Mouse (Mus musculus): ENCODE results near the gene Lpp. TPM values are rescaled to one million over a fixed set of nuclear protein-coding genes. Genes with fewer than 3 reads are reported as not detected.

Gene Lpp
- polyA plus RNA-seq, 1 experiment from 2014 or later: 50.0 TPM

DNA sequence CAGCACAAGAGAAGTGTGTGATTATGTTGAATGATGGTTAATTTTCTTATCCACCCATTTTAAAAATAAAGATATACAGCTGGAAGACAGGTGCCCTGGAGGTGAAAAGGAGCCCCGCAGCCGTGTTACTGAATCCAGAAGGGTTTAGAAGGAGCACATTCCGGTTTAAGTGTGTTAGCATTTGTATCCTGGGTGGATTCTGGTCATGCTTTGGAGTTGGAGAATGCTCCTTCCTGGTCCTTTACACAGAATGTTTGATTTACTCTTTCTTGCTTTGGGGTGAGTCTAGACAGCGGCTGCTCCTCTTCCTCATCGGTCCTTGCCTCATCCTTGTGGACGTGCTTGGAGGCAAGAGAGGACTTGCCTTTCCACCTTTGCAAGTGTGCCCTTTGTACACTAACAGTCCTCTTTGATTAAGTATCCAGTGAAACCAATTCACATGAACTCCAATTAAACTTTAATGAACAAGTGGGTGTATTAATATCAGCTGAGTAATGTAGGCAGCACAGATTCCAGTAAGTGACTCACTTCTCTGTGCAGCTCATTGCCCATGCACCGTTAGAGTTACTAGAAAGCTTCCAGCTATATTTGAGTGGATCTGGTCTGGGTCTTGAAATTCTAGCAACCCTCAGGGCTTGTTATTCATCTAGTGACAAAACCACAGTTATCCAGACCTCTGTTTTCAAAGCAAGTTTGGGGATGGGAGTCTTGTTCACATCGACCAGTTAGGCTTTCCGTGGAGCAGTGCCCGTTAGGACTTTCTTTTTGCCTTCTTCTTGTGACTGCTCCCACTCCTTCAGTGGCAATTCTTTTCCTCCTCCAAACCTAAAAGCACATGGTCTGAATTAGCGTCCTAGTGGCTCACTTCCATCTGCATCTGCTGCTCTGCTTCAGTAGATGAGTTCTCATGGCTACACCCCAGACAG is 121.8 kb downstream of the Lpp start:
- Histone ChIP-seq H3K27ac (ENCODE audit: poor library complexity, severe bottlenecking) (no peak overlapping the region), H3K9ac (no peak overlapping the region), H3K36me3 (no peaks in the 10 kb centered on the region), H3K4me1 (replicated peaks) (peaks cover 64% of the 10 kb centered on the region), H3K4me3 (no peak overlapping the region), H3K4me2 (no peak overlapping the region), H3K27me3 (replicated peaks) (no peaks in the 10 kb centered on the region), H3K9me3 (replicated peaks) (no peaks in the 10 kb centered on the region)
- 81% methylated on average over 11 of the region's 11 CpGs for WGBS
- no peak for ATAC-seq (ENCODE audit: insufficient number of reproducible peaks, low FRiP score)

DNA sequence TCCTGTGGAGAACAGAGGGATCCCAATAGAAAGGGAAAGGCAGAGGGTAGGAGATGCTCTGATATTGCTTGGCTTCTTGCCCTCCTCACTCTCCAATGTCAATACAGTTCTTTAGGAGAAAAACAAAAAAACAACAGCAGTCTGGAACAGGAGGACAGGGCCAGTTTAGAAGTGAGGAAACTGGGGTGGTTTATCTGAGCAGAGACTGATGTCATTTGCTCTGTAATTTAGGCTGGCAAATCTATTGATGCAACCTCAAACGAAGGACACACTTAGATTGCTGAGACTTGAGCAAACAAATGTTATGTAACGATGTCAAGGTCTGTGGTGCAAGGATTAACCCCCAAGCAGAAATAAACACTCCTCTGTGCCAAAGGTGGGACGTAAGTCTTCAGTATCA is 123.7 kb downstream of the Lpp start:
- Histone ChIP-seq H3K9me3 (replicated peaks) (no peaks in the 10 kb centered on the region), H3K27ac (ENCODE audit: poor library complexity, severe bottlenecking) (no peak overlapping the region), H3K4me3 (no peak overlapping the region), H3K27me3 (replicated peaks) (no peaks in the 10 kb centered on the region), H3K9ac (no peak overlapping the region), H3K4me1 (replicated peaks) (peaks cover 62% of the 10 kb centered on the region), H3K36me3 (no peaks in the 10 kb centered on the region), H3K4me2 (no peak overlapping the region)
- no peak for ATAC-seq (ENCODE audit: insufficient number of reproducible peaks, low FRiP score)
- whole genome bisulfite sequencing: 69% methylated on average over 3 of the region's 3 CpGs

DNA sequence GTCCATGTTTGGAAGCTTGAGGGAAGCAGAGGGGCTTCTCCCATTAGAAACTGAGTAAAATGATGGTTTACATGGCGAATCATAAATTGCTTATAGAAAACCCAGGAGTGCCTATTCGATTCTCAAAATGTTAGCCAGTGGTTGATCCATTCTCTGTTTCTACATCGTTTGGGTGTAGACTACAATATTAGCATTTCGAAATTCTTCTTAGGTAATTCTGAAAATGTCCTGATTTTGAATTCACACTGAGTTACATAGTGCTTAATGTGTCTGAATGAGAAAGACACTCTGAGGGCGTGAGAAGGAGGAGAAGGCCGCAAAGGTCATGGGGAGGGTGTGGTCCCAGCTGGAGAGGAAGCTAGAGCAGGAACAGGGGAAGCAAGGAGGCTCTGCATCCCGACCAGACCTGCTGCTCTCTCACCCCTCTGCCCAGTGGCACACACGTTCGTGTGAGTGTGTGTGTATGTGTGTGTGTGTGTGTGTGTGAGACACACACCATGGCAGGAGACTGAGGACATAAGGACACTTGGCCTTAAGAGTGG is 124.3 kb downstream of the Lpp start:
- 60% methylated on average over 9 of the region's 9 CpGs for WGBS
- H3K4me1 ChIP-seq (replicated peaks): peaks cover 57% of the 10 kb centered on the region
- H3K27ac ChIP-seq (ENCODE audit: poor library complexity, severe bottlenecking): no peak overlapping the region

DNA sequence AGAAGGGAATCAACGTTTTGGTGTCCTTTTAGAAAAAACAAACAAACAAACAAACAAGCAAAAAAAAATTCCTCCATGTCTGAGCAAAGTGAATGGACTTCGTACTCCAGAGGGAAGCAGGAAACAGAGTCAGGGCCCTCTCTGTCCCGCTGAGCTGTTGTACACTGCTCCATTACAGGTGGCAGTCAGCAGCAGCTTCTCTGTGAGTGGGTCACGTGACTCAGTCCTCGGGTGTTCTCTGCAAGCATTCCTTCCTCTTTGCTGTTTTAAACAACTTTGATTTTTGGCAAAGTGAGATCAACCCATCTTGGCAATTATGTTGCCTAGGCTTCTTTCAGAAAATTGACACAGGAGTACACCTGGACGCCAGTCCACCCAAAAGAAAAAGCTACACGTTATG is 125.5 kb downstream of the Lpp start:
- peaks cover 47% of the 10 kb centered on the region for H3K4me1 ChIP-seq (replicated peaks)
- H3K4me2 ChIP-seq: no peak overlapping the region
- H3K9ac ChIP-seq: no peak overlapping the region
- ATAC-seq (ENCODE audit: insufficient number of reproducible peaks, low FRiP score): no peak
- no peak overlapping the region for H3K4me3 ChIP-seq
- 70% methylated on average over 7 of the region's 7 CpGs for WGBS
- no peaks in the 10 kb centered on the region for H3K9me3 ChIP-seq (replicated peaks)
- H3K36me3 ChIP-seq: no peaks in the 10 kb centered on the region
- no peak overlapping the region for H3K27ac ChIP-seq (ENCODE audit: poor library complexity, severe bottlenecking)
- no peaks in the 10 kb centered on the region for H3K27me3 ChIP-seq (replicated peaks)

More for the DNA sequence above, 124.3 kb downstream of the Lpp start:
- Histone ChIP-seq H3K36me3 (no peaks in the 10 kb centered on the region), H3K4me2 (no peak overlapping the region), H3K4me3 (no peak overlapping the region), H3K9me3 (replicated peaks) (no peaks in the 10 kb centered on the region), H3K27me3 (replicated peaks) (no peaks in the 10 kb centered on the region), H3K9ac (no peak overlapping the region)
- no peak for ATAC-seq (ENCODE audit: insufficient number of reproducible peaks, low FRiP score)

DNA sequence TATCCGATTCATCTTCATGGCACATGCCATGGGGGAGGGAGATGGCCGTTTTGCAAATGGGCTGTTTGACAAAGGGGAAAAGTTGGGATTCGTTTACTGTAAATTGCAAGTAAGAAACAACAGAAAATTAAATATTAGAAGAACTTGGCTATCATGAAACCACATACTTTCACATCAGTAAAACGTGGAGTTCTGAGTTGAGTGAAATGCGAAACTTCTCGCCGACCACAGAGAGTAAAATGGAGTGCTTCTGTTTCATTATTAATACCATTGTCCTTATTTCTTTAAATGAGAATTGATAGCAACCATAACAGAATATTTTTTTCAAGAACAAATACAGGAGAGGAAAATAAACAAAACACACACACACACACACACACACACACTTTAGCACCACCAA is 133.9 kb downstream of the Lpp start:
- 91% methylated on average over 7 of the region's 7 CpGs for WGBS
- H3K4me1 ChIP-seq (replicated peaks): no peaks in the 10 kb centered on the region; the same call in 1 of the 2 replicates
- no peak overlapping the region for H3K9ac ChIP-seq

DNA sequence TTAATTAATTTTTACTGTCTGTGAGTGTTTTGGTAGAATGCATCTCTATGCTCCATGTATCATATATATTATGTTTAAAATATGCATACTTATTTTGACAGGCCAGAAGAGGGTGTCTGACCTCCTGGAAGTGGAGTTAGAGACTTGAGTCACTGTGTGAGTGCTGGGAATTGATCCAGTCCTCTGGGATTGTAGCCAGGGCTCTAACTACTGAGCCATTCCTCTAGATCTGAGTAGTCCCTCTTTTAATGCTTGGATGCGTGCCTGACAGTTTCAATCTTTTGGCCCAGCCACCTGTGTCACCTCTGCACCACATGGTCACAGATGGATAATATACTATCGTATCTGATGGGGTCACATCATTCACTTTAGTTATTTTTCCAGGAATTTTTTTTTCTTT is 138.4 kb downstream of the Lpp start:
- H3K4me3 ChIP-seq: no peak overlapping the region
- 82% methylated on average over 2 of the region's 2 CpGs for WGBS
- ATAC-seq (ENCODE audit: insufficient number of reproducible peaks, low FRiP score): no peak
- no peaks in the 10 kb centered on the region for H3K36me3 ChIP-seq
- no peaks in the 10 kb centered on the region; the same call in 1 of the 2 replicates for H3K4me1 ChIP-seq (replicated peaks)
- no peak overlapping the region for H3K27ac ChIP-seq (ENCODE audit: poor library complexity, severe bottlenecking)
- no peak overlapping the region for H3K9ac ChIP-seq
- H3K27me3 ChIP-seq (replicated peaks): no peaks in the 10 kb centered on the region
- no peaks in the 10 kb centered on the region for H3K9me3 ChIP-seq (replicated peaks)
- no peak overlapping the region for H3K4me2 ChIP-seq

More for the DNA sequence above, 133.9 kb downstream of the Lpp start:
- ATAC-seq (ENCODE audit: insufficient number of reproducible peaks, low FRiP score): no peak
- no peaks in the 10 kb centered on the region for H3K36me3 ChIP-seq
- no peak overlapping the region for H3K4me2 ChIP-seq
- no peaks in the 10 kb centered on the region for H3K9me3 ChIP-seq (replicated peaks)
- H3K4me3 ChIP-seq: no peak overlapping the region
- no peaks in the 10 kb centered on the region for H3K27me3 ChIP-seq (replicated peaks)
- H3K27ac ChIP-seq (ENCODE audit: poor library complexity, severe bottlenecking): no peak overlapping the region

DNA sequence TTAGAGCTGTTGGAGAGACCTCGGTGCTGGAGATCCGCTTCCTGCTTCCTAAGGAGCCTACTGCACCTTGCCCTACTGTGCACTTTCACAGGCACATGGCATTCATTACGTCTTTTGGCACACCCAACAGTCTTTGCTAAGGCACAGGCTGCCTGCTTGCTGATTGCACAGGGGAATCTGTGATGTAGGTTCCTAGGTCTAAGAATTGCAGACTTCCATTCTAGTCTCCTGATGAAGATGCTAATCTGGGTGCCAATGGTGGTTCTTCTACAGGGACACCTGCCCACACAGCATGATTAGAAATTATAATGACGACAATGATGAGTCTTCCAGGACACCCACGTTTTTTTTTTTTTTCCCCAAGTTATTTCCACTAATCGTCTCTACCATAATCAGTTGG is 141.9 kb downstream of the Lpp start:
- WGBS: 77% methylated on average over 6 of the region's 6 CpGs
- Histone ChIP-seq H3K4me1 (replicated peaks) (no peaks in the 10 kb centered on the region; the same call in 1 of the 2 replicates), H3K4me2 (no peak overlapping the region), H3K4me3 (no peak overlapping the region), H3K27me3 (replicated peaks) (no peaks in the 10 kb centered on the region), H3K9ac (no peak overlapping the region), H3K9me3 (replicated peaks) (no peaks in the 10 kb centered on the region), H3K36me3 (no peaks in the 10 kb centered on the region), H3K27ac (ENCODE audit: poor library complexity, severe bottlenecking) (no peak overlapping the region)
- ATAC-seq (ENCODE audit: insufficient number of reproducible peaks, low FRiP score): no peak

DNA sequence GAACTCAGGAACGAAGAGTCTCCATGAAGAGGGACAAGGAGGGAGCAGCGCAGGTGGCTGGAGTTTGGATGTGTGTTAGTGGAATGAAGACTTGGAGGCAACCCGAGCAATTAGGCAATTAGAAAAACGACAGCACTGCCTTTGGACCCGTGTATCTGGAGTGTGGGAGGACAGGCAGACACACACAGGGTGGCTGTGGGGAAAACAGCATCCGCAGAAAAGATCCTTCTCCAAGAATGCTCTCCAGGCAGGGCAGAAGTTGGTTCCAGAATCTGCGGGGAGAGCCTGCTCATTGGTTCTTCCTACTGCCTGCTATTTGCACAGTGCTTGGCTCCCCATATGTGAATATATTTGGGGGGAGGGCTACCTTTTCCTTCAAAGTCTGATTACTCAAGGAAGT is 143.0 kb downstream of the Lpp start:
- ATAC-seq (ENCODE audit: insufficient number of reproducible peaks, low FRiP score): no peak
- 79% methylated on average over 7 of the region's 7 CpGs for whole genome bisulfite sequencing

DNA sequence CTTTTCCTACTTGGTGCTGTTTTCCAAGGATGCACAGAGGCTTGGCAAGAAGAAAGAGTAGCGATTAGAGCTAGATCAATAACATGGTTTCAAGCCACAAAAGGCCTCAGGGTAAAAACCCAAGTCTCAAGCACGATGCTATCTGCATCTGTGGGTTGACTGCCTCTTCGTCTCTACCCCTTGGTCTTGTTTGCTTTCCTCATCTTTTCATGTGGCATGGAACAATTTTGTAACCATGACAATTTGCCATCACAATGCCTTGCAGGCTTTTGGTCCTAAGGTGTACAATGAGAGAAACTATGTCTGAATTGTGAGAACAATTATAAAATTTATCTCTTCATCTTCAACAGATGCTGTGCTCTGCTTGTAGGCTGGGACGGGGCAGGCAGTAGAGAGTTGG is 145.7 kb downstream of the Lpp start:
- H3K27ac ChIP-seq (ENCODE audit: poor library complexity, severe bottlenecking): no peak overlapping the region
- no peak overlapping the region for H3K9ac ChIP-seq
- WGBS: 86% methylated on average over 4 of the region's 4 CpGs

More for the DNA sequence above, 143.0 kb downstream of the Lpp start:
- no peak overlapping the region for H3K9ac ChIP-seq
- no peak overlapping the region for H3K4me3 ChIP-seq
- no peak overlapping the region for H3K27ac ChIP-seq (ENCODE audit: poor library complexity, severe bottlenecking)
- H3K36me3 ChIP-seq: no peaks in the 10 kb centered on the region
- H3K4me1 ChIP-seq (replicated peaks): no peaks in the 10 kb centered on the region; the same call in 1 of the 2 replicates
- no peaks in the 10 kb centered on the region for H3K9me3 ChIP-seq (replicated peaks)
- no peak overlapping the region for H3K4me2 ChIP-seq
- H3K27me3 ChIP-seq (replicated peaks): no peaks in the 10 kb centered on the region

DNA sequence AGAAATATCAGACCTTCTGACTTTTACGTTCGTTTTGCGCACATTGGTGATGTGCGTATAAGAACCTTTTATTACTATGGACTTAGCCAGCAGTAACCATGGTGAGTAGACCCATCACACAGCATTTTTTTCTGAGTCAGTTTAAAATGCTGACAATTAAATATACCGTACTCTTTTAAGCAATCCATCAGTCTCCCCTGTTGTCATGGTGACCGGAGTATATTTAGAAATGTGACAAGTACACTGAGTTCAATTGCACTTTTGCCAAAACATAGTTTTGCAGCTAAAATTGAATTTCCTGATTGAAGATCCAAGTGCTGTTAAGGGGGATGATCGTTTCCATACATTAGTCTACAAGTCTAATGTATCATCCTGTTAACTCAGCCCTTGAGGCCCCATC is 149.6 kb downstream of the Lpp start:
- no peak overlapping the region for H3K4me3 ChIP-seq
- H3K4me2 ChIP-seq: no peak overlapping the region
- H3K9me3 ChIP-seq (replicated peaks): no peaks in the 10 kb centered on the region
- no peak overlapping the region for H3K27ac ChIP-seq (ENCODE audit: poor library complexity, severe bottlenecking)
- no peak for ATAC-seq (ENCODE audit: insufficient number of reproducible peaks, low FRiP score)
- H3K27me3 ChIP-seq (replicated peaks): no peaks in the 10 kb centered on the region
- H3K36me3 ChIP-seq: no peaks in the 10 kb centered on the region
- 88% methylated on average over 7 of the region's 7 CpGs for WGBS
- no peak overlapping the region for H3K9ac ChIP-seq
- no peaks in the 10 kb centered on the region for H3K4me1 ChIP-seq (replicated peaks)

More for the DNA sequence above, 145.7 kb downstream of the Lpp start:
- H3K4me3 ChIP-seq: no peak overlapping the region
- H3K9me3 ChIP-seq (replicated peaks): no peaks in the 10 kb centered on the region
- H3K4me2 ChIP-seq: no peak overlapping the region
- no peaks in the 10 kb centered on the region for H3K36me3 ChIP-seq
- no peaks in the 10 kb centered on the region for H3K27me3 ChIP-seq (replicated peaks)
- no peaks in the 10 kb centered on the region; the same call in 1 of the 2 replicates for H3K4me1 ChIP-seq (replicated peaks)
- no peak for ATAC-seq (ENCODE audit: insufficient number of reproducible peaks, low FRiP score)

DNA sequence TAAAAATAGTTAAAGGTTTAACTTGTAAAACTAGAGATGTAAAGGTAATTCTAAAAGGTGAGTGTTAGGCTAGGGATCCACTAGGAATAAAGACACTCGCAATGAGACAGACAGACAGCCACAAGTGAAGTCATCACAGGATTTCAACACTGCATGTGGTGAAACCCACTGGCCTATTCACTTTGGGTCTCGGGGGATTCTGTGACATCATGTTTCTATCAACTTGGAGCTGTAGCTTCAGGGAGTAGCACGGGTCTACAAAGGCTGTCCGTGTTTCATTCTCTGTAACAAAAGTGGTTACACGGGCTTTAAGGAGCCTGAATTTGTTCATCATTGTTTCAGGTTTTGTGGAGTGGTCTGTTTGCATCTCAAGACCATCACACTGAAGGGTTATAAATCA is 152.1 kb downstream of the Lpp start:
- H3K27me3 ChIP-seq (replicated peaks): no peaks in the 10 kb centered on the region
- H3K27ac ChIP-seq (ENCODE audit: poor library complexity, severe bottlenecking): no peak overlapping the region
- no peaks in the 10 kb centered on the region for H3K9me3 ChIP-seq (replicated peaks)
- ATAC-seq (ENCODE audit: insufficient number of reproducible peaks, low FRiP score): no peak
- H3K4me3 ChIP-seq: no peak overlapping the region
- H3K9ac ChIP-seq: no peak overlapping the region
- H3K4me2 ChIP-seq: no peak overlapping the region
- 83% methylated on average over 5 of the region's 5 CpGs for WGBS
- H3K36me3 ChIP-seq: no peaks in the 10 kb centered on the region
- no peaks in the 10 kb centered on the region; the same call in 1 of the 2 replicates for H3K4me1 ChIP-seq (replicated peaks)

All from heart, embryonic 12.5 days (tissue).